Mouse (Mus musculus) regulatory T cell (primary cell): ENCODE measurements around the gene Serpinb6d.

Experiments used
- in situ Hi-C: fragments of 300-600 bp; cut with MboI, MseI; formaldehyde crosslinking; loops from one replicate; pipeline ENCODE4 v1.15.1; 2025; ENCODE audit warnings: high pct_unique_total_duplicates

Gene Serpinb6d

DNA sequence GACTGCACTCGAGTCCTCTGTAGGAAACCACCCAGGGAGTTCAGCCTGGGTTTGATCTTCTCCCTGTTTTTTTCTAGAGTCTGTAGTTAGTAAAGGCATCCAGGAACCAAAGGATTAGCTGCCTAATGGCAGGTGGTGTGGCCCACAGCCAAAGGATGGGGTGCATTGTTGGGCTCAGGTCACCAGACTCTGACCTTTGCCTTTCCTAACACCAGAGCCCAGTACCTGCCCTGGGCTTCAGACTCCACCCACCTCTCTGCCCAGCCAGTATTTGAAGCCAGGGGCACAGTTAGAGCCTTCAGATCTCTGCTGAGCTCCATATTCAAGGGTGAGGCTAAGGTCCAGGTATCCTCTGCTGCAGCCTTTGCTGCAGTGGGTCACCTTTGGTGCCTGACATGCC, at the start of gene Serpinb6d:
Serpinb6d (plus strand) TSS at position 301 of the 400 bp plus-strand sequence.
- in situ Hi-C loops = no loop called here

DNA sequence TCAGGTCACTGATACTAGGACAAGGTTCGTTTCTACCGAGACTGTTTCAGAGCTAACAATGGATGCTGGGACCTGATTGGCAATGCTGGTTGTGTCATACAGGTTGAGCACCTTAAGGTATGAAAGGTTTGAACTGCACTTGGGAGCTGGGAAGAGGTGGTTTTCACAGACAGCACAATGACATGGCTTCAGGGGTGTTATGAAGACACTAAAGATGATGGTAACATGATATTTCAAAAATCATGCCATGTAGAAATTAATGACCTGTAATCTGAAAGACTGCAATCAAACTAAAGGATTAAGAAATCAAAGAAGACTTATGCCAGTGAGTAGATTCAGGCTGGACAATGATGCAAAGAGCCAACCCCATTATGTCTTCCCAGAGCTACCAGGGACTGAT, 38.3 kb upstream of the Serpinb6d start:
- in situ Hi-C loops = no loop called here

DNA sequence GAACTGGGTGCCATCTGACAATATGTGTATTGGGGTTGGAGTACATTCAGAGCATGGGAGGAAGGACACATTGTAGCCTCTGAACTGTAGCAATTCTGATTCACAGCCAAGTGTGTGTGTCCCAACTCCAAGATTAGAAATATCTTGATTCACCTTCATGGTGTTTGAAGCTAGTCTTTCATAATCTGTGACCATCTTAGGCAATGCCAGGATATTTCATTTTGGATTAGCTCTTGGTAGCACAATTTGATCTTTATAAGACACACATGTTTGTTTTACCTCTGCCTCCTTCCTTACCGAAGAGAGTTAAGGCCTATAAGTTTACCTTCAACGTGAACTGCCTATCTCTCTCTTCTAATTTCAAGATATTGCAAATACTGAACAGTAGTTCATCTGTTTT, 18.7 kb upstream of the Serpinb6d start:
- in situ Hi-C loops = no loop called here

DNA sequence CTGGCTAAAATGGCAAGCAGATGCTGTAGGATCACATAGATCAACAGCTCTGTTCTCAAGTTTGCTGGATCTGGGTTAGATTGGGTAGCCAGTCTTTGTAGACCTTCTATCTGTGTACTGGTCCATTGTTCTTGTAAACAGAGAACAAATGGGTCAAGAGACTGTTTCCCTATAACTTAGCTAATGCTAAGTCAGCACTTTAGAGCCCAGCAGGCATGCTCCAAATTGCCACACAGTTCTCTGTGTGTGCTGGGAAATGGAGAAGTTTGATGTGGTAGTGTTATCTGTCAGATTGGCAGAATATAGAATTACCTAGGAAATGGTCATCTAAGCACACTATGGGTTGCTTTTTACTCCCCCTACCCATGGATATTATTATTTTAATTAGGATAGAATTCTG, 1.3 kb downstream of the Serpinb6d start:
- in situ Hi-C loops = no loop called here

DNA sequence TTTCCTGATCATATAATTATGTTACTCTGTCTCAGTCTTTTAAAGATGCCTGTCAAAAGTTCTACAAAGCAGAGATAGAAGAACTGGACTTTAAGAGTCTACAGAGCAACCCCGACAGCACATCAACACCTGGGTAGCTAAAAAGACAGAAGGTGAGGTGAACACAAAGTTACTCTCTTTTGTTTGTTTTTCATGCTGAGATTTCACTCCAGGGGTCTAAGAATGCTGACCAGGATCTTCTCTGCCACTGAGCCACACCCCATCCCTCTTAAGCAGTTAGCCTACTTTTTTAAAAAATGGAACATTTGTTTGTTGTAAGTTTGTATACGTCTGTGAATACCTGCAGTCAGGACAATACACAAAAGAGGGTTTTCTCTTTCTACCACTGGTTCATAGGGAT, 59.1 kb downstream of the Serpinb6d start:
- in situ Hi-C loops = no loop called here
